Mouse (Mus musculus): ENCODE results near the gene Dcaf5. TPM values are rescaled to one million over a fixed set of nuclear protein-coding genes. Genes with fewer than 3 reads are reported as not detected.
A peak's percentile ranks its signal among the peaks of the same experiment; 100 is the strongest.

Dcaf5 gene
- total and polyA plus RNA-seq, 3 experiments, result 8.2 to 13.2 (median 13.0) TPM

GRCm38 (mm10) chr12:80473731-80474130 lies 37.3 kb upstream of the Dcaf5 start:
- Histone ChIP-seq H3K4me2 (ENCODE audit: insufficient read depth, low read depth, poor library complexity, severe bottlenecking) (no peak overlapping the region), H3K79me2 (replicated peaks; ENCODE audit: control insufficient read depth, extremely low read depth, insufficient read depth, poor library complexity, severe bottlenecking) (peaks cover 6% of the 10 kb centered on the region; the same call in 1 of the 2 replicates), H3K4me3 (replicated peaks in 1 of 3; ENCODE audit: low read depth in 2 of 3, low read length in 2 of 3, poor library complexity in 1 of 3) (no peak overlapping the region), H3K27ac (ENCODE audit: insufficient read depth, low read depth) (no peak overlapping the region), H3K9me3 (replicated peaks; ENCODE audit: low read length) (no peaks in the 10 kb centered on the region), H3K36me3 (replicated peaks in 1 of 2; ENCODE audit: control insufficient read depth in 1 of 2, insufficient read depth in 1 of 2, low read length in 1 of 2) (peaks cover 2 to 9% of the 10 kb centered on the region in 2 experiments), H3K9ac (ENCODE audit: insufficient read depth, low read depth) (no peak overlapping the region), H3K4me1 (ENCODE audit: control insufficient read depth in 1 of 2, insufficient read depth in 2 of 2) (peaks cover 0 to 23% of the 10 kb centered on the region in 2 experiments; a peak in 2 of 4 replicates), H3K27me3 (replicated peaks) (no peaks in the 10 kb centered on the region)
- dilution Hi-C loops (cut with MboI; ENCODE audit: extremely low pct_ligation_motif_present, extremely low pct_unique_long_range_greater_than_20kb, low sequenced_read_pairs), result no loop called here
- in situ Hi-C loops (cut with MboI; ENCODE audit: low pct_ligation_motif_present, low pct_unique_long_range_greater_than_20kb, low sequenced_read_pairs), result no loop called here
- no peak for DNase-seq (ENCODE audit: extremely low read depth)
- TF ChIP-seq IRF4 (IDR thresholded peaks at IDR 0.05; ENCODE audit: low read depth, low read length), result no peak
- TF ChIP-seq RAD21 (IDR thresholded peaks at IDR 0.05; ENCODE audit: low read depth, low read length), result no peak
- no peak for TF ChIP-seq PAX5 (IDR thresholded peaks at IDR 0.05; ENCODE audit: low read length)

GRCm38 (mm10) chr12:80471926-80472325 lies 35.5 kb upstream of the Dcaf5 start:
- H3K9ac ChIP-seq (ENCODE audit: insufficient read depth, low read depth), result no peak overlapping the region; the same call in 1 of the 2 replicates
- TF ChIP-seq ELF1 (IDR thresholded peaks at IDR 0.05; ENCODE audit: low read depth, low read length) (no peak), HCFC1 (IDR thresholded peaks at IDR 0.05; ENCODE audit: low read depth, low read length) (no peak), MEF2A (IDR thresholded peaks at IDR 0.05; ENCODE audit: borderline replicate concordance, low read depth, low read length) (peak; percentile 61; the same call in 1 of the 2 replicates), ZC3H11A (IDR thresholded peaks at IDR 0.05; ENCODE audit: low read depth, low read length) (no peak), EP300 (IDR thresholded peaks at IDR 0.05; ENCODE audit: low read length) (no peak), ETS1 (conservative IDR thresholded peaks at IDR 0.05; ENCODE audit: low read depth, low read length) (no peak), MAFK (IDR thresholded peaks at IDR 0.05; ENCODE audit: insufficient replicate concordance, low read length) (peak; percentile 61; the same call in 1 of the 2 replicates), MAZ (IDR thresholded peaks at IDR 0.05; ENCODE audit: low read depth, low read length) (no peak), RCOR1 (conservative IDR thresholded peaks at IDR 0.05; ENCODE audit: low read depth, low read length) (no peak), E2F4 (IDR thresholded peaks at IDR 0.05; ENCODE audit: insufficient replicate concordance, low read depth, low read length) (no peak), SIN3A (IDR thresholded peaks at IDR 0.05; ENCODE audit: low read length) (no peak), SMC3 (IDR thresholded peaks at IDR 0.05; ENCODE audit: low read depth, low read length) (no peak), MYC (IDR thresholded peaks at IDR 0.05; ENCODE audit: low read depth, low read length) (no peak)
- H3K36me3 ChIP-seq (replicated peaks in 1 of 2; ENCODE audit: control insufficient read depth in 1 of 2, insufficient read depth in 1 of 2, low read length in 1 of 2), result peaks cover 2 to 8% of the 10 kb centered on the region in 2 experiments
- no peak overlapping the region for H3K4me2 ChIP-seq (ENCODE audit: insufficient read depth, low read depth, poor library complexity, severe bottlenecking)
- no peak overlapping the region for H3K4me3 ChIP-seq (replicated peaks in 1 of 3; ENCODE audit: low read depth in 2 of 3, low read length in 2 of 3, poor library complexity in 1 of 3)
- DNase-seq (ENCODE audit: extremely low read depth), result no peak
- in situ Hi-C loops (cut with MboI; ENCODE audit: low pct_ligation_motif_present, low pct_unique_long_range_greater_than_20kb, low sequenced_read_pairs) (no loop called here), dilution Hi-C loops (cut with MboI; ENCODE audit: extremely low pct_ligation_motif_present, extremely low pct_unique_long_range_greater_than_20kb, low sequenced_read_pairs) (no loop called here)
- H3K79me2 ChIP-seq (replicated peaks; ENCODE audit: control insufficient read depth, extremely low read depth, insufficient read depth, poor library complexity, severe bottlenecking), result peaks cover 8% of the 10 kb centered on the region; the same call in 1 of the 2 replicates
- H3K9me3 ChIP-seq (replicated peaks; ENCODE audit: low read length), result no peaks in the 10 kb centered on the region
- H3K4me1 ChIP-seq (ENCODE audit: control insufficient read depth in 1 of 2, insufficient read depth in 2 of 2), result peaks cover 0 to 23% of the 10 kb centered on the region in 2 experiments; a peak in 2 of 4 replicates
- H3K27ac ChIP-seq (ENCODE audit: insufficient read depth, low read depth), result no peak overlapping the region
- no peaks in the 10 kb centered on the region for H3K27me3 ChIP-seq (replicated peaks)

Data from CH12.LX (cell line).